Mouse (Mus musculus) cerebellum, adult (tissue): ENCODE measurements around the gene Ppp1r12a.

ENCODE experiments used
- ATAC-seq: cut with Nextera tagmentation; 2 replicates; pipeline ENCODE4 v1.9.2; 2017; ENCODE audit warnings: mild to moderate bottlenecking, moderate library complexity, mixed read lengths; ENCODE audit not compliant: insufficient number of reproducible peaks, low FRiP score, low TSS enrichment

The Ppp1r12a gene

GRCm38 (mm10) chr10:108330964-108331363 lies 169.0 kb downstream of the Ppp1r12a start:
- no peak for ATAC-seq

GRCm38 (mm10) chr10:108331784-108332561 lies 170.0 kb downstream of the Ppp1r12a start, which contains the start of gene Pawr:
Gene Pawr, plus strand, starts transcription at chr10:108332121.
- ATAC-seq: peak; percentile 62

- peak; percentile 50 for ATAC-seq
Measured at GRCm38 (mm10) chr10:108332571-108333541, 170.9 kb downstream of the Ppp1r12a start.

GRCm38 (mm10) chr10:108333642-108334041 lies 171.6 kb downstream of the Ppp1r12a start:
- no peak for ATAC-seq
